ENCODE assay signal across 12 mouse cellular contexts in genomic region chr5:96995791-96996190, GRCm38 (mm10). TPM values are rescaled to one million over a fixed set of nuclear protein-coding genes. Genes with fewer than 3 reads are reported as not detected.
DNase-seq lines count a peak whose midpoint lies in the region; ATAC-seq lines count a peak whose summit lies in the region.
"Had no signal": no experiment of that assay in that cellular context is flagged by ENCODE, and none has a peak within 500 bp of the region (broad histone marks: within the 10 kb centered on the region; RNA-seq: fewer than 3 reads in every experiment).

No protein-coding gene starts in this region.

- peaks cover 41% of the 10 kb centered on the region for H3K4me1 ChIP-seq in forebrain, embryonic 10.5 days
- H3K4me1 ChIP-seq in forebrain, embryonic 13.5 days = peaks cover 31% of the 10 kb centered on the region
- peaks cover 25% of the 10 kb centered on the region for H3K4me1 ChIP-seq in liver, embryonic 11.5 days (replicated peaks; ENCODE audit: control insufficient read depth, insufficient read depth, low read length)

- H3K4me2 ChIP-seq in forebrain, embryonic 13.5 days = no peak overlapping the region
- peak overlapping the region; percentile 87 for H3K4me2 ChIP-seq in liver, embryonic 11.5 days

- no peak for ATAC-seq in forebrain, embryonic 13.5 days
- no peak for ATAC-seq in liver, embryonic 11.5 days (replicated peaks; ENCODE audit: low FRiP score)
- ATAC-seq: inflammation-experienced regulatory T-cells, adult 6 months had no signal

- no peaks in the 10 kb centered on the region for H3K27me3 ChIP-seq in forebrain, embryonic 10.5 days (ENCODE audit: poor library complexity, severe bottlenecking)
- no peaks in the 10 kb centered on the region for H3K27me3 ChIP-seq in forebrain, embryonic 13.5 days
- no peaks in the 10 kb centered on the region for H3K27me3 ChIP-seq in liver, embryonic 11.5 days (replicated peaks; ENCODE audit: control insufficient read depth, insufficient read depth, low read length)
- H3K27me3 ChIP-seq: limb, embryonic 15.5 days had no signal

- no peak overlapping the region for H3K9ac ChIP-seq in forebrain, embryonic 13.5 days
- H3K9ac ChIP-seq in liver, embryonic 11.5 days (ENCODE audit: low read depth, low read length) = no peak overlapping the region
- H3K9ac ChIP-seq: limb, embryonic 15.5 days had no signal

- H3K4me3 ChIP-seq in forebrain, embryonic 10.5 days = no peak overlapping the region; the same call in 1 of the 2 replicates
- no peak overlapping the region for H3K4me3 ChIP-seq in forebrain, embryonic 13.5 days
- H3K4me3 ChIP-seq in liver, embryonic 11.5 days (ENCODE audit: low read depth, low read length) = no peak overlapping the region

- H3K9me3 ChIP-seq in forebrain, embryonic 10.5 days = no peaks in the 10 kb centered on the region
- H3K9me3 ChIP-seq in forebrain, embryonic 13.5 days (replicated peaks) = no peaks in the 10 kb centered on the region
- H3K9me3 ChIP-seq in liver, embryonic 11.5 days (ENCODE audit: control insufficient read depth, low read length) = no peaks in the 10 kb centered on the region
- H3K9me3 ChIP-seq: heart, embryonic 13.5 days; limb, embryonic 15.5 days had no signal

- H3K27ac ChIP-seq in forebrain, embryonic 10.5 days = peak overlapping the region; percentile 37
- no peak overlapping the region for H3K27ac ChIP-seq in forebrain, embryonic 13.5 days
- no peak overlapping the region; the same call in 1 of the 2 replicates for H3K27ac ChIP-seq in liver, embryonic 11.5 days (ENCODE audit: low read depth, low read length)

- 76% methylated on average over 5 of the region's 5 CpGs for whole genome bisulfite sequencing in forebrain, embryonic 10.5 days
- WGBS in forebrain, embryonic 13.5 days = 56% methylated on average over 5 of the region's 5 CpGs
- 72% methylated on average over 5 of the region's 5 CpGs for WGBS in liver, embryonic 11.5 days

- no peaks in the 10 kb centered on the region for H3K36me3 ChIP-seq in forebrain, embryonic 10.5 days (replicated peaks)
- H3K36me3 ChIP-seq in forebrain, embryonic 13.5 days (ENCODE audit: poor library complexity, severe bottlenecking) = no peaks in the 10 kb centered on the region
- no peaks in the 10 kb centered on the region for H3K36me3 ChIP-seq in liver, embryonic 11.5 days (ENCODE audit: control insufficient read depth, insufficient read depth, low read length)
- H3K36me3 ChIP-seq: heart, embryonic 13.5 days; limb, embryonic 15.5 days had no signal

- no peak for DNase-seq in forebrain, embryonic 10.5 days (ENCODE audit: extremely low spot score, low spot score)
- no peak for DNase-seq in liver, embryonic 11.5 days (ENCODE audit: low spot score)
- DNase-seq in liver (no peak), adipocyte (ENCODE audit: low spot score) (peak; percentile 94)
- DNase-seq in naive thymus-derived CD4-positive, alpha-beta T cell, adult 2 months (ENCODE audit: low read depth) = peak; percentile 15
- DNase-seq in urinary bladder, postnatal 4 days (ENCODE audit: low spot score in 2 of 2) = no peak
- DNase-seq in right cerebral cortex, adult 18-20 months = no peak
- DNase-seq: kidney, postnatal 10 days had no signal

RNA-seq across cellular contexts. Expression of gene Bmp2k, which starts 1.7 kb away (rescaled TPM):
- 8.7 and 8.8 TPM in 2 replicates for polyA plus RNA-seq in forebrain, embryonic 10.5 days (2016; fragmentation: Nextera tagmentation; extraction: Ambion mirVana)
- 7.6 and 9.3 TPM in 2 replicates for polyA plus RNA-seq in forebrain, embryonic 13.5 days (2015; fragmentation: Nextera tagmentation; extraction: Ambion mirVana)
- polyA plus RNA-seq in liver, embryonic 11.5 days (2014; fragmentation: Nextera tagmentation; extraction: Ambion mirVana) = 31.1 and 34.5 TPM in 2 replicates

Comparison
In these comparisons a context has a peak if more than half of its experiments do, and no peak if none do; other contexts are left out.
1. DNase-seq: peak in adipocyte (single experiment) and naive thymus-derived CD4-positive, alpha-beta T cell, adult 2 months (single experiment); none in forebrain, embryonic 10.5 days (single experiment), liver, embryonic 11.5 days (single experiment), liver (single experiment), urinary bladder, postnatal 4 days (0 of 2) and right cerebral cortex, adult 18-20 months (single experiment).